Comparison of ENCODE assay signal across 16 mouse cellular contexts in genomic region chr11:34814319-34814718, GRCm38 (mm10). TPM values are rescaled to one million over a fixed set of nuclear protein-coding genes. Genes with fewer than 3 reads are reported as not detected.
"Had no signal": no experiment of that assay in that cellular context is flagged by ENCODE, and none has a peak within 500 bp of the region (broad histone marks: within the 10 kb centered on the region; RNA-seq: fewer than 3 reads in every experiment).

No protein-coding gene starts in this region.

- H3K4me1 ChIP-seq: midbrain, embryonic 10.5 days; midbrain, embryonic 12.5 days; midbrain, embryonic 15.5 days; neural tube, embryonic 13.5 days had no signal

- H3K9ac ChIP-seq: lung, embryonic 14.5 days; midbrain, embryonic 12.5 days; midbrain, embryonic 15.5 days; neural tube, embryonic 13.5 days; neural tube, embryonic 15.5 days had no signal

- H3K4me3 ChIP-seq: midbrain, embryonic 10.5 days; midbrain, embryonic 12.5 days; midbrain, embryonic 15.5 days; myocyte; neural tube, embryonic 13.5 days; neural tube, embryonic 15.5 days had no signal

- DNase-seq: lung, adult 18-20 months; lung, postnatal 4 days; right cerebral cortex, adult 18-20 months; right cerebral cortex, postnatal 25 days; right cerebral cortex, postnatal 4 days; spleen, adult 18-20 months; thymus, adult 18-20 months; thymus, postnatal 14 days; thymus, postnatal 36 days had no signal

- H3K4me2 ChIP-seq: lung, embryonic 14.5 days; midbrain, embryonic 12.5 days; midbrain, embryonic 15.5 days; neural tube, embryonic 13.5 days; neural tube, embryonic 15.5 days had no signal

- H3K9me3 ChIP-seq: midbrain, embryonic 10.5 days; midbrain, embryonic 12.5 days; midbrain, embryonic 15.5 days; neural tube, embryonic 13.5 days; neural tube, embryonic 15.5 days had no signal

- H3K27ac ChIP-seq: midbrain, embryonic 10.5 days; midbrain, embryonic 12.5 days; midbrain, embryonic 15.5 days; neural tube, embryonic 13.5 days; neural tube, embryonic 15.5 days had no signal

- H3K27me3 ChIP-seq: midbrain, embryonic 12.5 days; midbrain, embryonic 15.5 days; neural tube, embryonic 13.5 days; neural tube, embryonic 15.5 days had no signal

- H3K36me3 ChIP-seq: midbrain, embryonic 15.5 days; neural tube, embryonic 15.5 days had no signal

RNA-seq across cellular contexts. Expression of gene Dock2, which starts 30.6 kb away (rescaled TPM):
- polyA plus RNA-seq: myocyte had no signal
